Mouse (Mus musculus) neural tube, embryonic 13.5 days (tissue): ENCODE results near the gene Dnaja4. TPM values are rescaled to one million over a fixed set of nuclear protein-coding genes. Genes with fewer than 3 reads are reported as not detected.

Source experiments
- ATAC-seq: fragments of 200-750 bp; cut with Nextera tagmentation; 2 replicates; pipeline ENCODE4 v1.8.0; 2017; ENCODE audit warnings: low read depth, mild to moderate bottlenecking, moderate TSS enrichment, moderate library complexity
- H3K27ac ChIP-seq: fragments of 300-500 bp; sonication (generic); replicated peaks from 2 replicates; pipeline ENCODE4 v1.5.1; 2015; ENCODE audit warnings: moderate library complexity, mild to moderate bottlenecking, inconsistent platforms
- H3K27me3 ChIP-seq: fragments of 300-500 bp; sonication (generic); 2 replicates; pipeline ENCODE4 v1.6.1; 2015; ENCODE audit warnings: mild to moderate bottlenecking, inconsistent platforms
- H3K36me3 ChIP-seq: fragments of 300-500 bp; sonication (generic); 2 replicates; pipeline ENCODE4 v1.6.1; 2015; ENCODE audit warnings: mild to moderate bottlenecking, inconsistent platforms
- H3K4me1 ChIP-seq: fragments of 300-500 bp; sonication (generic); replicated peaks from 2 replicates; pipeline ENCODE4 v1.6.1; 2015; ENCODE audit warnings: inconsistent platforms
- H3K4me2 ChIP-seq: fragments of 300-500 bp; sonication (generic); 2 replicates; pipeline ENCODE4 v1.6.1; 2015; ENCODE audit warnings: inconsistent platforms, mild to moderate bottlenecking, moderate library complexity
- H3K4me3 ChIP-seq: fragments of 300-500 bp; sonication (generic); 2 replicates; pipeline ENCODE4 v1.5.1; 2015; ENCODE audit warnings: mild to moderate bottlenecking, inconsistent platforms
- H3K9ac ChIP-seq: fragments of 300-500 bp; sonication (generic); 2 replicates; pipeline ENCODE4 v1.6.1; 2015; ENCODE audit warnings: moderate library complexity, mild to moderate bottlenecking, inconsistent platforms
- H3K9me3 ChIP-seq: fragments of 300-500 bp; sonication (generic); 2 replicates; pipeline ENCODE4 v1.6.1; 2016; ENCODE audit warnings: inconsistent platforms
- WGBS: fragments of 180-500 bp; shearing (Covaris S2); methylation state at CpG from one replicate; pipeline ENCODE4 v1.1.7; 2015; 5-methylcytosine and 5-hydroxymethylcytosine counted together
- microRNA-seq: library from miRNA; unstranded; fragments of <30 nt; microRNA quantifications from one replicate; pipeline ENCODE4, GENCODE M21; 2016
- polyA plus RNA-seq: library from polyadenylated mRNA; unstranded; fragments of >200 nt; fragmentation: Nextera tagmentation; extraction: Ambion mirVana; gene quantifications from 2 replicates; pipeline ENCODE4 v1.2.1, GENCODE M21; 2015

The Dnaja4 gene
- polyA plus RNA-seq, 1 experiment from 2014 or later = 3.9 TPM

DNA sequence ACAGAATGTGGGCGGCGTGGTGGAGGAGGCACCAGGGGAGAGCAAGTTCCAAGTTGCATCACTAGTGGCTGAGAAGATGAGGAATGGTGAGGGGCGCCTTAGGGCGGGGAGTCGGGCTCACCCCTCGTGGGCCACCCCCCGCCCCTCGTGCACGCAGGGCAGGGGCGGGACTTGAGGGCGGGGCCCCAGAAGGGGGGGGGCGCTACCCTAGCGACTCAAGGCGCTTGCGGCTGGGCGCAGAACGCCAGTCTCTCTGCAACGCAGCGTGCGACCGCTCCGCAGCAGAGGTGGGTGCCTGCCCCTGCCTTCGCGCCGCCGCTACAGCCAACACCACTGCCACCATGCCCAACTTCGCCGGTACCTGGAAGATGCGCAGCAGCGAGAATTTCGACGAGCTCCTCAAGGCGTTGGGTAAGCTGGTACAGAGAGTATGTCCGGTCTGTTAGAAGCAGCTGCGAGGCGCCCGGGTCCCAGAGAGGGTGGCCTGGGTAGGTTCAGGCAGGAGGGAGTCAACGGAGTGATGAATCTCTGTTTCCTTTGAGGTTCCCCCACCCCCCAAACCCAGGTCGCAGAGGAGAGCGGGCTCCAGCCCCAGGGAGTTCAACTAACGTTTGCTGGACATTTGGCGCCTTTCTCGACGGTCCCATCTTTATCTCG lies 66.0 kb downstream of the Dnaja4 start, which contains the start of gene Crabp1:
TSS of gene Crabp1 (plus strand) at position 188 of the 657 bp plus-strand sequence.
- H3K4me2 ChIP-seq = peak within 1 kb of the TSS; percentile 74
- 0 out of 2 replicates have a peak within 1 kb of the TSS, but pooled peaks have one; percentile 5 for H3K27ac ChIP-seq
- ATAC-seq = peak; percentile 66
- under 1% methylated on average over 44 of the region's 45 CpGs for WGBS
- H3K4me3 ChIP-seq = peak within 1 kb of the TSS; percentile 45
- no peaks in the 10 kb centered on the region for H3K36me3 ChIP-seq
- H3K9ac ChIP-seq = peak within 1 kb of the TSS; percentile 73
- H3K27me3 ChIP-seq = peaks cover 66% of the 10 kb centered on the region
- H3K4me1 ChIP-seq = peaks cover 54% of the 10 kb centered on the region
- no peaks in the 10 kb centered on the region for H3K9me3 ChIP-seq

DNA sequence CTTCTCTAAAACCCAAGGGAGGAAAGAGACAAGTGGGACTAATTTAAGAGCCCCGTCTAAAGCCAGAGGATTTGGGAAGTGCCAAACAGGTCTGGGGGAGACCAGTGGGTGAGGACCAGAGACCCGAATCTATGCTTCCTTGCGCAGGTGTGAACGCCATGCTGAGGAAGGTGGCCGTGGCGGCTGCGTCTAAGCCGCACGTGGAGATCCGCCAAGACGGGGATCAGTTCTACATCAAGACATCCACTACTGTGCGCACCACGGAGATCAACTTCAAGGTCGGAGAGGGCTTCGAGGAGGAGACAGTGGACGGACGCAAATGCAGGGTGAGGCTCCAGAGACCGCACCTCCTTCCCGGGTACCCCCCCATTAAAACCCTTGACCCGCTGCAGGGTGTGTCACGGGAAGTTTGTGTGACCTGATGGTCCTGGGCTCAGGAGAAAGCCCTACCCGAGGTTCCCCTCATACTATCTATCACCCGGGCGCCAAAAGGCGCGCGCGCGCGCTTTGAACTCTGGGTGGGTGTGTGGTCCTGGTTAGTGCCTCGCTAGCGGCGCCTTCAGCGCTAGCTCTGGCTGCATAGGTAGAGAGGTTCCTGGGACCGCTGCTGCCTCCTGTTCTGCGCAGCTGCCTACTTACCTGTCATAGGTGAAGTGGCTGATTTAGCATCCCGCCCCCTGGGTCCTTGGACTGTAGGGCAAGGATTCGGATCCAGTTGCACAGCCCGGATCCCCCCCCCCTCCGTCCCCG lies 66.8 kb downstream of the Dnaja4 start:
- peaks cover 67% of the 10 kb centered on the region for H3K27me3 ChIP-seq
- 1% methylated on average over 41 of the region's 41 CpGs for whole genome bisulfite sequencing
- H3K4me2 ChIP-seq = peak overlapping the region; percentile 74
- H3K9ac ChIP-seq = peak overlapping the region; percentile 73
- H3K27ac ChIP-seq = 0 out of 2 replicates have a peak overlapping the region, but pooled peaks have one; percentile 5
- no peaks in the 10 kb centered on the region for H3K36me3 ChIP-seq
- no peaks in the 10 kb centered on the region for H3K9me3 ChIP-seq
- H3K4me3 ChIP-seq = peak overlapping the region; percentile 45
- H3K4me1 ChIP-seq = peaks cover 61% of the 10 kb centered on the region
- peak; percentile 30; the same call in 1 of the 2 replicates for ATAC-seq

Small RNA genes lying within 50 kb of the gene (microRNA-seq; reads per million reads assigned to microRNA genes)
- gene Mir5710 = not detected

Other genes starting within 250 kb of the Dnaja4 start
- gene Dmxl2, start 197.2 kb upstream of the Dnaja4 start, polyA plus RNA-seq = 43.7 and 48.2 TPM in 2 replicates
- not detected in 2 replicates for gene Sh2d7, start 159.9 kb upstream of the Dnaja4 start, polyA plus RNA-seq
- 45.9 and 46.2 TPM in 2 replicates for gene Cib2, start 138.7 kb upstream of the Dnaja4 start, polyA plus RNA-seq
- 121 and 122 TPM in 2 replicates for gene Idh3a, start 112.5 kb upstream of the Dnaja4 start, polyA plus RNA-seq
- gene Acsbg1, start 37.0 kb upstream of the Dnaja4 start, polyA plus RNA-seq = 17.0 TPM in 2 replicates
- 94.3 and 96.3 TPM in 2 replicates for gene Wdr61, start 35.6 kb downstream of the Dnaja4 start, polyA plus RNA-seq
- gene Crabp1, start 65.9 kb downstream of the Dnaja4 start, polyA plus RNA-seq = 578 and 623 TPM in 2 replicates
- gene Ireb2, start 164.9 kb downstream of the Dnaja4 start, polyA plus RNA-seq = 42.9 and 48.0 TPM in 2 replicates
- gene Hykk, start 218.4 kb downstream of the Dnaja4 start, polyA plus RNA-seq = 2.7 and 3.3 TPM in 2 replicates